Mouse (Mus musculus) embryonic facial prominence, embryonic 14.5 days (tissue): Measurements from ENCODE around the gene Cfi. TPM values are rescaled to one million over a fixed set of nuclear protein-coding genes. Genes with fewer than 3 reads are reported as not detected.
A peak's percentile ranks its signal among the peaks of the same experiment; 100 is the strongest.

Experiments used
- ATAC-seq: fragments of 200-750 bp; cut with Nextera tagmentation; 2 replicates; pipeline ENCODE4 v1.8.0; 2017; ENCODE audit warnings: low read depth, moderate number of reproducible peaks, moderate TSS enrichment
- DNase-seq: peaks from one replicate; pipeline ENCODE4 v3.0.0-alpha.2; 2015; ENCODE audit warnings: low spot score
- H3K27ac ChIP-seq: fragments of 300-500 bp; sonication (generic); replicated peaks from 2 replicates; pipeline ENCODE4 v1.5.1; 2014; ENCODE audit warnings: low read depth, mild to moderate bottlenecking, low read length, moderate library complexity
- H3K27me3 ChIP-seq: fragments of 300-500 bp; sonication (generic); replicated peaks from 2 replicates; pipeline ENCODE4 v1.6.1; 2014; ENCODE audit warnings: low read length; ENCODE audit not compliant: control insufficient read depth, insufficient read depth
- H3K36me3 ChIP-seq: fragments of 300-500 bp; sonication (generic); 2 replicates; pipeline ENCODE4 v1.6.1; 2014; ENCODE audit warnings: low read length, mixed read lengths; ENCODE audit not compliant: control insufficient read depth, insufficient read depth
- H3K4me1 ChIP-seq: fragments of 300-500 bp; sonication (generic); 2 replicates; pipeline ENCODE4 v1.6.1; 2014; ENCODE audit warnings: antibody characterized with exemption, low read length; ENCODE audit not compliant: control insufficient read depth, insufficient read depth
- H3K4me2 ChIP-seq: fragments of 300-500 bp; sonication (generic); 2 replicates; pipeline ENCODE4 v1.6.1; 2014; ENCODE audit warnings: low read depth, mild to moderate bottlenecking, low read length, moderate library complexity, mixed read lengths
- H3K4me3 ChIP-seq: fragments of 300-500 bp; sonication (generic); 2 replicates; pipeline ENCODE4 v1.5.1; 2014; ENCODE audit warnings: low read depth, mild to moderate bottlenecking, low read length
- H3K9ac ChIP-seq: fragments of 300-500 bp; sonication (generic); 2 replicates; pipeline ENCODE4 v1.6.1; 2014; ENCODE audit warnings: low read depth, mild to moderate bottlenecking, low read length, moderate library complexity, mixed read lengths
- H3K9me3 ChIP-seq: fragments of 300-500 bp; sonication (generic); 2 replicates; pipeline ENCODE4 v1.6.1; 2016; ENCODE audit warnings: low read length; ENCODE audit not compliant: control insufficient read depth
- whole genome bisulfite sequencing: fragments of 180-500 bp; shearing (Covaris S2); extraction: QIAGEN DNeasy Blood & Tissue Kit; methylation state at CpG from one replicate; pipeline ENCODE4 v1.1.7; 2014; 5-methylcytosine and 5-hydroxymethylcytosine counted together
- polyA plus RNA-seq: library from polyadenylated mRNA; unstranded; fragments of >200 nt; fragmentation: Nextera tagmentation; extraction: Ambion mirVana; gene quantifications from 2 replicates; pipeline ENCODE4 v1.2.1, GENCODE M21; 2014

Cfi gene
- polyA plus RNA-seq, 1 experiment from 2014 or later = 0.29 TPM

- no peak for ATAC-seq
- Histone ChIP-seq H3K4me2 (no peak overlapping the region), H3K27ac (no peak overlapping the region), H3K27me3 (no peaks in the 10 kb centered on the region), H3K4me3 (no peak overlapping the region), H3K9me3 (no peaks in the 10 kb centered on the region), H3K36me3 (no peaks in the 10 kb centered on the region), H3K4me1 (no peaks in the 10 kb centered on the region), H3K9ac (no peak overlapping the region)
- 50% methylated on average over 7 of the region's 7 CpGs for WGBS
- no peak for DNase-seq
Measured at GRCm38 (mm10) chr3:129838017-129838416, 2.3 kb downstream of the Cfi start.

DNA sequence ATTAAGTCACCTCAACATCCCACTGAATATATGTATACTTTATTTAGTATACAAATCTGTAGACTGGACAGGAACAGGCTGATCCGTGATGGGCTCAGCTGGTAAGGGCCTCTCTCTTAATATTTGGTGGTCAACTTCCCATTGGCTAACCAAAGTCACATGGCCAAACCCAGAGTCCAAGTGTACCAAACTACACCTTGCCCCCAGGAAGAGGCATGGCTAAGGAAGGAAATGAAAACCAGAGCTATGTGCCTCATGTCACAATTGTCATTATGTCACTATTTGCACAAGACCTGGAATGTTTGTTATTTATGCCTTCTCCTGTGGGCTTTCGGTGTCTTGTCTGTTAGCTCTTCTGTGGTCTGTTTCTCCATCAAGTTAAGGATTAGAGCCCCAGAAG lies 10.2 kb downstream of the Cfi start:
- Histone ChIP-seq H3K4me2 (no peak overlapping the region), H3K4me3 (no peak overlapping the region), H3K4me1 (no peaks in the 10 kb centered on the region), H3K27me3 (no peaks in the 10 kb centered on the region), H3K36me3 (no peaks in the 10 kb centered on the region), H3K9me3 (no peaks in the 10 kb centered on the region), H3K27ac (no peak overlapping the region), H3K9ac (no peak overlapping the region)
- WGBS = 80% methylated on average over 2 of the region's 2 CpGs
- no peak for DNase-seq
- no peak for ATAC-seq

- ATAC-seq = no peak
- H3K36me3 ChIP-seq = no peaks in the 10 kb centered on the region
- DNase-seq = no peak
- no peak overlapping the region for H3K4me3 ChIP-seq
- no peak overlapping the region for H3K27ac ChIP-seq
- H3K9me3 ChIP-seq = no peaks in the 10 kb centered on the region
- H3K27me3 ChIP-seq = no peaks in the 10 kb centered on the region
- H3K4me1 ChIP-seq = no peaks in the 10 kb centered on the region
- no peak overlapping the region for H3K9ac ChIP-seq
- no peak overlapping the region for H3K4me2 ChIP-seq
- WGBS = 88% methylated on average over 7 of the region's 7 CpGs
Measured at GRCm38 (mm10) chr3:129846846-129847245, 11.2 kb downstream of the Cfi start.

- Histone ChIP-seq H3K27me3 (no peaks in the 10 kb centered on the region), H3K4me2 (no peak overlapping the region), H3K9ac (no peak overlapping the region), H3K4me1 (no peaks in the 10 kb centered on the region), H3K9me3 (0 out of 2 replicates have a peak, but pooled peaks cover 9% of the 10 kb centered on the region), H3K4me3 (no peak overlapping the region), H3K27ac (no peak overlapping the region), H3K36me3 (no peaks in the 10 kb centered on the region)
- DNase-seq (no peak), ATAC-seq (no peak)
- WGBS = 73% methylated on average over 2 of the region's 2 CpGs
Measured at GRCm38 (mm10) chr3:129862592-129862991, 26.9 kb downstream of the Cfi start.

DNA sequence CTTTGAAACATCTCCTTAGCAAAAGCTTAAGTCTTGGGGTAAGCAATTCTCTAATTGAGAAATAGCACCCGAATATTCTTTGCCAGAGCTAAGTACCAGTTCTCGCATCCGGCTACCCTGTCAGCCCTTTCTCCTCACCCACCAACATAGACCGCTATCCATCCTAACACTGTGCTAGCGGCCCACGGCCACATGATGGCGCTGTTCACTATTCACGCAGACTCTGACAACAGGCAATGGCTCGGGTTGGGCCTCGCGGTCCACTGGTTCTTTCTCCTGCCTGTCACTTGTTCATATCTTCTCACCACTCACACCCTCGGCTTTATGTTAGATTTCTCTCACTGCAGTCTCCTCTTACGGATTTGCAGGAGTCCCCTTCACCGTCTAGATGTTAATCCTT lies 28.0 kb downstream of the Cfi start:
- no peak for DNase-seq
- 55% methylated on average over 14 of the region's 14 CpGs for WGBS
- no peaks in the 10 kb centered on the region for H3K4me1 ChIP-seq
- no peak overlapping the region for H3K4me2 ChIP-seq
- H3K4me3 ChIP-seq = no peak overlapping the region
- no peak overlapping the region for H3K27ac ChIP-seq
- 0 out of 2 replicates have a peak, but pooled peaks cover 4% of the 10 kb centered on the region for H3K9me3 ChIP-seq
- no peak for ATAC-seq
- no peaks in the 10 kb centered on the region for H3K36me3 ChIP-seq
- H3K27me3 ChIP-seq = no peaks in the 10 kb centered on the region
- no peak overlapping the region for H3K9ac ChIP-seq

- H3K36me3 ChIP-seq = no peaks in the 10 kb centered on the region
- H3K4me2 ChIP-seq = no peak overlapping the region
- H3K4me3 ChIP-seq = no peak overlapping the region
- peaks cover 5% of the 10 kb centered on the region; the same call in 1 of the 2 replicates for H3K27me3 ChIP-seq
- DNase-seq (peak; percentile 82), ATAC-seq (no peak; the same call in 1 of the 2 replicates)
- H3K27ac ChIP-seq = no peak overlapping the region
- no peaks in the 10 kb centered on the region for H3K9me3 ChIP-seq
- H3K4me1 ChIP-seq = peaks cover 4% of the 10 kb centered on the region; the same call in 1 of the 2 replicates
- 80% methylated on average over 10 of the region's 10 CpGs for WGBS
- H3K9ac ChIP-seq = no peak overlapping the region
Measured at GRCm38 (mm10) chr3:129877327-129877726, 41.6 kb downstream of the Cfi start.

GRCm38 (mm10) chr3:129878405-129879021 lies 42.8 kb downstream of the Cfi start, which contains the start of gene Pla2g12a:
Gene Pla2g12a, plus strand, starts transcription at chr3:129878606.
- DNase-seq = peak; percentile 93
- 1% methylated on average over 27 of the region's 66 CpGs for WGBS

DNA sequence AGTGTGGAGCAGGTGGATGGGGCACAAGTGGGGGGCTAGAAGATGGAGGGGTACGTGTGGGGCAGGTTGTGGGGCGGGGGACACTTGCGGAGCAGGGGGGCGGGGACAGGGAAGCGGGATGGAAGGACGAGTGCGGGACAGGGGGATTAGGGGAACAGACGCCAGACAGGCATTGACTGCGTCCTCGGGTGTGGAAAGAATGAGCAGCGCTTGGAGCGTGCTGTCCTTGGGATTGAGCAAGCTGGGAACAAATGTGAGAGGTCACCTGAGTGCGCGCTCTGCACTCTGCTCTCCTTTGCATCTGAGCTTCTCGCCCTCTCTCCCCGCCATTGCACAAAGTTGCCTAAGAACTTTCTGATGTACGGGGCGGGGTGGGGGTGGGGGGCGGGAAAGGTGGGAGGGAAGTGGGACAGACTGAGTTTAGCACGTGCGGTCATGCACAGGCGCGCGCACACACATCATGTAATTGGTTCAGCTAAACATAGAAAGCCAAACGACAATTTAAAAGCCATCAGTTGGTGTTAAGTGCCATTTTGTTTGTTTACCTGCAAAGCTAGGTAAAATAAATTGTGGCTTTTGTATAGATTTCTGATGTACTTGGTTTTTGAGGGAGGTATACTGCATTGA lies 43.6 kb downstream of the Cfi start:
- no peak overlapping the region for H3K27ac ChIP-seq
- H3K36me3 ChIP-seq = no peaks in the 10 kb centered on the region
- ATAC-seq (peak; percentile 27), DNase-seq (peak; percentile 51)
- H3K27me3 ChIP-seq = peaks cover 5% of the 10 kb centered on the region; the same call in 1 of the 2 replicates
- H3K9me3 ChIP-seq = no peaks in the 10 kb centered on the region
- H3K4me2 ChIP-seq = peak overlapping the region; percentile 96
- H3K9ac ChIP-seq = peak overlapping the region; percentile 78
- peaks cover 4% of the 10 kb centered on the region; the same call in 1 of the 2 replicates for H3K4me1 ChIP-seq
- 1% methylated on average over 20 of the region's 25 CpGs for WGBS
- H3K4me3 ChIP-seq = peak overlapping the region; percentile 72

More at GRCm38 (mm10) chr3:129878405-129879021, 42.8 kb downstream of the Cfi start, which contains the start of gene Pla2g12a:
- H3K4me1 ChIP-seq = peaks cover 4% of the 10 kb centered on the region; the same call in 1 of the 2 replicates
- H3K9ac ChIP-seq = peak within 1 kb of the TSS; percentile 78
- H3K27ac ChIP-seq = peak within 1 kb of the TSS; percentile 63; the same call in 1 of the 2 replicates
- ATAC-seq = peak; percentile 90
- H3K36me3 ChIP-seq = no peaks in the 10 kb centered on the region
- peak within 1 kb of the TSS; percentile 96 for H3K4me2 ChIP-seq
- peak within 1 kb of the TSS; percentile 72 for H3K4me3 ChIP-seq
- H3K9me3 ChIP-seq = no peaks in the 10 kb centered on the region
- H3K27me3 ChIP-seq = peaks cover 5% of the 10 kb centered on the region; the same call in 1 of the 2 replicates
